Mouse (Mus musculus): ENCODE results near the gene Trim17.

The Trim17 gene

GRCm38 (mm10) chr11:58947798-58948528 is 6.5 kb upstream of the Trim17 start:
- DNase-seq (ENCODE audit: low spot score in 2 of 2): no peak

DNA sequence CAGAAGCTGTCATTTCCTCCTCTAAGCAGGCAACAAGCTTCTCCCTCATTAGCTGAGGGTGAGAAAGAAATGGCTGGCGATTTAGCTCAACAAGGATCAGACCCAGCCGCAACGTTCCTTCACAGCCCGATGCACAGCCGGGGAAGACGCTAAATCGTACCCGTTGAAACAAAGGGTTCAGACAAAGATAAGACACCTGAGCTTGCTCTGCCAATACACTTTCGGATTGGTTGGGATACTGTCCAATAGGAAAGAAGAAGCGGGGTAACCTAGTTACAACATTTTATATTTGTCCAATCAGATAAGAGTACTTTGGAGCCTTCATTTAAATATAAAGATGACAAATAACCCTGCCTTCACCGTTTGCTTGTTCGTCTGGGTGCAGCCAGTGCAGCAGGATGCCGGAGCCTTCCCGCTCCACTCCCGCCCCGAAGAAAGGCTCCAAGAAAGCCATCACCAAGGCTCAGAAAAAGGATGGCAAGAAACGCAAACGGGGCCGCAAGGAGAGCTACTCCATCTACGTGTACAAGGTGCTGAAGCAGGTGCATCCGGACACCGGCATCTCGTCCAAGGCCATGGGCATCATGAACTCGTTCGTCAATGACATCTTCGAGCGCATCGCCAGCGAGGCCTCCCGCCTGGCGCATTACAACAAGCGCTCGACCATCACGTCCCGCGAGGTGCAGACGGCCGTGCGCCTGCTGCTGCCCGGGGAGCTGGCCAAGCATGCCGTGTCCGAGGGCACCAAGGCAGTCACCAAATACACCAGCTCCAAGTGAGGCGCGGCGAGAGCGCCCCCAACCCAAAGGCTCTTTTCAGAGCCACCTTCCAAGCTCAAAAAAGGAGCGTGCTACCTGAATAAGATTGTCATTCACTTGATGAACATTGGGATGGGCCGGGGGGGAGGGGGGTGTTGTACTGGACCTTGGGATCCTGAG is 5.7 kb upstream of the Trim17 start, which contains the start of gene Hist3h2ba:
Gene Hist3h2ba, plus strand, starts transcription at position 379 of the 938 bp plus-strand sequence.
- DNase-seq (ENCODE audit: low spot score in 2 of 2): peak in 1 of 2 experiments; percentile 44

DNA sequence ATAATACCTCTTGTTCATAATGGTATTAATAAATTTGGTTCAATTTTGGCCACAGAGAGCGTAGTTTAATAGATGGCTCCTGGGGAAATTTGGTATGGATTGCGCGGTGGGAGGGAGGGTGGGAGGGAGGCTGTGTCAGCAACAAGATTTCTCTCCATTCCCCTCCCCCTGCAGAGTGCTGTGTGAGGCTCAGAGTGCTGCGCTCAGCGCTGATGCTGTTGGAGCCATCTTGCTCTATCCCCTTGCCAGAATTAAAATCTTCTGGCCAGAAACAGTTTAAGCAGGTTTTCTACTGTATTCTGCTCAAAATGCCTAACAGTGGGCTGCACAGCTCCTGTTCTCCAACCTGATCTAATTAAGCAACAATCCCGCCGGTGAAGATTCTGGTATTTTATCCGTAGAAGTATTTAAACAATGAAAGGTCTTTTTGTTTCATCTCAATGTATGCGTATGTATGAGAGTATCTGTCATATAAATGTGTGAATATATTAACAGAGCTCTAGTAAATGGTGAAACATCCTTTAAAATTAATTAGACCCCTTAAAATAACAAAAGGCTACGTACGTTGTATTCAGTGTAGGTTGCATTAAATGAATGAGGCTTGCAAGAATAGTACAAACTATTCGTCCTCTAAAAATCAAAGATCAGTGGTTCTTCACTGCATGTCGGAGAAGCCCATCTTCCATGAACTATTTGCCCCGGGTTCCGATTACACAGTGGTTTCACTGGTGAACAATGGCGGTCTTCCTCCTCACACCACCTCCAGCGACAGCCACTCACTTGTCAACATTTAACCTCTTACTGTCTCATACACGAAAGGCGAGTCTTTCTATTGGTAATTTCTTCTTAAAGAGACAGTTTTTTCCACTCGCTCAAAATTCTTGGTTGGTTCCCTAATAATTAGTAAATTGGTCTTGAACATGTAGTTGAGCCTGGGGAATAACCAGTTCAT is 4.7 kb upstream of the Trim17 start:
- no peak for DNase-seq (ENCODE audit: low spot score in 2 of 2)

DNA sequence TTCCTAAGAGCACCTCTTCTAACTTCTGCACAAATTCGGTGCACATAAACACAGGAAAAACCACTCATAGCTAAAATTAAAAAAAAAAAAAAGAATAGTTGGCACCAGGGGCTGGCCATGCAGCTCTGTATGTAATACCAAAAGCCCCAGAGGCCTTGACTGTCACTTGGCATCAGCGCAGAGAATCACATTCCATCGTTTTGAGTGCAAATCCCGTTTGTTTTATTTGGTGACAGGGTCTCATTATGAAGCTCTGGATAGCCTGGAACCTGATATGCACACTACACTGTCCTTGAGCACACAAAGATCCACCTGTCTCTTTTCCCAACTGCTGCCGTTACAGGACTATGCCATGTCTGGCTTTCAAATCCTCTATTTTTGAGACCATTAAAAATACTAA is 3.3 kb upstream of the Trim17 start:
- no peak for DNase-seq (ENCODE audit: low spot score in 2 of 2)

DNA sequence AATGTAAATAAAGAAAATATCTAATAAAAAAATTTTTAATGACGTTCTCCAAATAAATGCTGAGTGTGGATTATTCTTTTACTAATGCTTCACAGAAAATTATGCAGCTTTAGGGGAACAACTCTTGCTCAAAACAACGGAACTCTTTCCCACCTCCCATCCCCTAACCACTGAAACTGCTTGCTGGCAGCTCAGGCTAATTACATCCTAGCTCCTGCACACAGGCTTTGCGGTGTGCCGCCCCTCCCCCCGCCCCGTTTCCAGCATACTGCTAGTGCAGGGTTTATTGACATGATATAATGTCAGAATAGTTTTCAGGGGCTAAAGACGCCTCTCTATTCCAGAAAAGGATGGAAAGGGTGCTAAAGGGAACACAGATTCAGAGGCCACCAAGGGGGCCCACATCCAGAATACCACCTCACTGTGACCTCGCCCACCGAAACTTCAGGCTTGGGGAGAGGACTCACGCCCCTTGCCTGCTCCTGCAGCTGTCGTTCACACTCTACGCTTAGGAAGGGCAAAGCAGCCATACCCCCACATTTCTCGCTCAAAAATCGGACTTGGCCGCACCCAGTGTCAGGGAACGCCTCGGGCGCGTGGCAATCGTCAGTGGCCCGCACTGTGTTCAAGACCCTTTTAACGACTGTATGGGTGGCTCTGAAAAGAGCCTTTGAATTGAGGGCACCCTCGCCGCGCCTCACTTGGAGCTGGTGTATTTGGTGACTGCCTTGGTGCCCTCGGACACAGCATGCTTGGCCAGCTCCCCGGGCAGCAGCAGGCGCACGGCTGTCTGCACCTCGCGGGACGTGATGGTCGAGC is 925 bp upstream of the Trim17 start:
- DNase-seq (ENCODE audit: low spot score in 2 of 2): no peak

DNA sequence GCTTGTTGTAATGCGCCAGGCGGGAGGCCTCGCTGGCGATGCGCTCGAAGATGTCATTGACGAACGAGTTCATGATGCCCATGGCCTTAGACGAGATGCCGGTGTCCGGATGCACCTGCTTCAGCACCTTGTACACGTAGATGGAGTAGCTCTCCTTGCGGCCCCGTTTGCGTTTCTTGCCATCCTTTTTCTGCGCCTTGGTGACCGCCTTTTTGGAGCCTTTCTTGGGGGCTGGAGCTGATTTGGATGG is 390 bp upstream of the Trim17 start:
- peak in 1 of 2 experiments; percentile 69 for DNase-seq (ENCODE audit: low spot score in 2 of 2)

- DNase-seq (ENCODE audit: low spot score in 2 of 2): no peak
Observed at GRCm38 (mm10) chr11:58955143-58955867, 820 bp downstream of the Trim17 start.

DNA sequence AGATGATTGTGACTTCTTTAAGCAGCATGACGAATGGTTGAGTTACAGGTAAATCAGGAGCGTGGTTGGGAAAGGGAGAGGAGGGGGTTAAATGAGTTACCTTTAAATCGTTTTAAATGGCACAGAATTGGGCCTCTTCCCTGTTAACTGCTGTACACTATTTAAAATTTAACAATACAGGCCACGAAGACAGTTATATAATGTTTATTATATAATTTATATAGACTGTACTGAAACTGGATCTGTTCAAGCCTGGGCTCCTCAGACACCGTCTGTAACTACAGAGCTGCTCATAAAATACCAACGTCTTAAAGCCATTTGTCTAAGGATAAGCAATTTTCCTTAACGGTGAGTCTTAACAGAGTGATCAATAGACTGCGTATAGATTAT is 1.4 kb downstream of the Trim17 start:
- no peak for DNase-seq (ENCODE audit: low spot score in 2 of 2)

- no peak for DNase-seq (ENCODE audit: low spot score in 2 of 2)
Observed at GRCm38 (mm10) chr11:58957226-58957914, 2.9 kb downstream of the Trim17 start.

GRCm38 (mm10) chr11:58958536-58958935 is 4.1 kb downstream of the Trim17 start:
- no peak for DNase-seq (ENCODE audit: low spot score in 2 of 2)

GRCm38 (mm10) chr11:58959186-58959825 is 4.8 kb downstream of the Trim17 start:
- no peak for DNase-seq (ENCODE audit: low spot score in 2 of 2)

DNA sequence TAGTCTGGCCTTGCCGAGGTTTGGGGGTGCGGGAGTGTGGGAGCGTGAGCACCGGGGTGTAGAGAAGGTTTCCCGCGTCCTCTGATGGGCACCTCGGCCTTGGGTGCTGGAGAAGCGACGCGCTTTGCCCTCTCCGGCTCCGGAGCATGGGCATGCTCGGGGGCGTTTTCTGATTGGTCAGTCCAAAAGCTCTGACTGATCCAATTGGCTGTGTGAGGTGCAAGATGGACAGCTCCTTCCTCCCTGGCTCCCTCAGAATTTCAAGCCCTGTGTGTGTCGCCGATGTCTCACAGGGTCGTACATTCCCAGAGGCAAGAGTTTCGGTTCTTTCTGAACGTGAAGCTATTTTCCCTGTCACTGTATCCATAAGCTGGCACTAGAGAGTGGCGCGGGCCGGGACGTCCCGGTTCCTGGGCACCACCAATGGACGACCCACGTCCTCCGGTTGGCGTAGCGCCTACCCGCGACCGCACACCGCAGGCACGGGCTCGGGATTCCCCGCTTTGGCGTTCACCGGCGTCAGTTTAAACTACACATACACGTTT is 5.5 kb downstream of the Trim17 start:
- DNase-seq (ENCODE audit: low spot score in 2 of 2): peak; percentile 59 to 64

DNA sequence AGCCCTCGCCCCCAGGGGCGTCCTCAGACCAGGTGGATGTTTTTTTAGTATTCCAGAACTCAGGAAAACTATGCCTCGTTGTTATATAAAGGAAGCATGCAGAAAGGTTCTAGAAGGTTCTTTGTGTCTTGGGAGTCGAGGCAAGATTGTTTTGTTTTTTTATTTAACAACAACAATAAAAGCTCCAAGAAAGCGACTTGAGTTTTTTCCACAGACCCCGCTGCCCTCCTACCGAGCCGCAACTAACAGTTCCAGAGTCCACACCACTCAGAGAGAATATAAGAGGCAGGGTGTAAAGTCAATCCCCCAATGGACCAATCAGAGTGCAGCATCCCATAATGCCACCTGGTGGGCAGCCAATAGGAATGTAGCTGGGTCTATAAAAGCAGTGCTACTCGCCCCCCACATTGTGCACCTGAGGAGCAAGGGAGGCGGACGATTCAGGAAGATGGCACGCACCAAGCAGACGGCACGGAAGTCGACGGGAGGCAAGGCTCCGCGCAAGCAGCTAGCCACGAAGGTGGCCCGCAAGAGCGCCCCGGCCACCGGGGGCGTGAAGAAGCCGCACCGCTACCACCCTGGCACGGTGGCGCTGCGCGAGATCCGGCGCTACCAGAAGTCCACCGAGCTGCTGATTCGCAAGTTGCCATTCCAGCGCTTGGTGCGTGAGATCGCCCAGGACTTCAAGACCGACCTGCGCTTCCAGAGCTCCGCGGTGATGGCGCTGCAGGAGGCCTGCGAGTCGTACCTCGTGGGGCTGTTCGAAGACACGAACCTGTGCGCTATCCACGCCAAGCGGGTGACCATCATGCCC is 7.1 kb downstream of the Trim17 start:
- no peak for DNase-seq (ENCODE audit: low spot score in 2 of 2)

DNA sequence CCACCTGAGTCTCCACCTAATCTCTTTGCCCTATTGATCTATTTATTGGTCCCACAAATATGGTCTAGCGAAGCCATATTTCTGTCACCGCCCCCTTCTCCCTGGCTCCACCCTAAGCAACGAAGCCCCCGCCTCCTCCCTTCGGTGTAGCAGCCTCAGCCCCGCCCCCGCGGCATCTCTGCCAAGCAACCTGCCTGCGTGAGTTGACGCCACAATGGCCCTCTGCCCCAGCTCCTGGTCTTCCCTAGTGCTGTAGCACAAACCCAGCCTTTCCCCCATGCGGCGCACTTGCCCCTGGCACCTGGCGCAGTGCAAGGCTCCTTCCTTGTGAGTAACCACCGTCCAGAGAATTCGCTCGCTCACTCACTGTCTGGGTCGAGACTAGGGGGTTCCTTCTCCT is 9.1 kb downstream of the Trim17 start:
- no peak for DNase-seq (ENCODE audit: low spot score in 2 of 2)

- no peak for DNase-seq (ENCODE audit: low spot score in 2 of 2)
Observed at GRCm38 (mm10) chr11:58964216-58964615, 9.7 kb downstream of the Trim17 start.

DNA sequence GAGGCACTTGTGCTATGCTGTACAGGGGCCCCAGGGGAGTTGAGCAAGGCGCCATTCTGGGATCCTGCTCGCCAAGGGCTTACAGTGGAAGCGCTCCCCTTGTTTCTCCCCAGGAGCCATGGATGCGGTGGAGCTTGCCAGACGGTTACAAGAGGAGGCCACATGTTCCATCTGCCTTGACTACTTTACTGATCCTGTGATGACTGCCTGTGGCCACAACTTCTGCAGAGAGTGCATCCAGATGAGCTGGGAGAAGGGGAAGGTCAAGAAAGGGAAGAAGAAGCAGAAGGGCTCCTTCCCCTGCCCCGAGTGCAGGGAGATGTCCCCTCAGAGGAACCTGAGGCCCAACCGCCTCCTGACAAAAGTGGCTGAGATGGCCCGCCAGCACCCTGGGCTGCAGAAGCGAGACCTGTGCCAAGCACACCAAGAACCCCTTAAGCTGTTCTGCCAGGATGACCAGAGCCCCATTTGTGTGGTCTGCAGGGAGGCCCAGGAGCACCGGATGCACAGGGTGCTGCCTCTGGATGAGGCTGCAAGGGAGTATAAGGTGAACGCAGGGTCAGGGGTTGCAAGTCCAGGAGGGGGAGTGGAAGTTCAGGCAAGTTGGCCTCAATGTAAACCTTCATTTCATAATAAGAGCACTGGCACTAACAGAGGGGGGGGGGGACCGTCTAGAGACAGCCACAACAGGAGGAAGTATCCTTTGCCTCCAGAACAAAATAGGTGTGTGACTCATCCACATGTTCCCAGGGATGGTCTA is 10.7 kb downstream of the Trim17 start:
- no peak for DNase-seq (ENCODE audit: low spot score in 2 of 2)

- DNase-seq (ENCODE audit: low spot score in 2 of 2): no peak
Observed at GRCm38 (mm10) chr11:58967346-58967745, 12.9 kb downstream of the Trim17 start.

Measured in urinary bladder, adult 18-20 months (tissue).